Mouse (Mus musculus) embryonic facial prominence, embryonic 15.5 days (tissue): Measurements from ENCODE around the gene Ncor1. TPM values are rescaled to one million over a fixed set of nuclear protein-coding genes. Genes with fewer than 3 reads are reported as not detected.
"Not testable (repeated sequence)": the region's sequence is repeated elsewhere in the genome, so short reads cannot be mapped to it uniquely, and the experiment has no call there.

ENCODE experiments used
- ATAC-seq: fragments of 200-750 bp; cut with Nextera tagmentation; 2 replicates; pipeline ENCODE4 v1.8.0; 2017; ENCODE audit warnings: low read depth, moderate TSS enrichment; ENCODE audit not compliant: insufficient number of reproducible peaks, low FRiP score, low TSS enrichment
- H3K27ac ChIP-seq: fragments of 300-500 bp; sonication (generic); replicated peaks from 2 replicates; pipeline ENCODE4 v1.5.1; 2015; ENCODE audit warnings: mild to moderate bottlenecking, inconsistent platforms
- H3K27me3 ChIP-seq: fragments of 300-500 bp; sonication (generic); 2 replicates; pipeline ENCODE4 v1.6.1; 2015; ENCODE audit warnings: inconsistent platforms
- H3K36me3 ChIP-seq: fragments of 300-500 bp; sonication (generic); 2 replicates; pipeline ENCODE4 v1.6.1; 2015; ENCODE audit warnings: mild to moderate bottlenecking, inconsistent platforms
- H3K4me1 ChIP-seq: fragments of 300-500 bp; sonication (generic); 2 replicates; pipeline ENCODE4 v1.6.1; 2015; ENCODE audit warnings: inconsistent platforms
- H3K4me2 ChIP-seq: fragments of 300-500 bp; sonication (generic); replicated peaks from 2 replicates; pipeline ENCODE4 v1.6.1; 2015; ENCODE audit warnings: mild to moderate bottlenecking, inconsistent platforms
- H3K4me3 ChIP-seq: fragments of 300-500 bp; sonication (generic); replicated peaks from 2 replicates; pipeline ENCODE4 v1.5.1; 2015; ENCODE audit warnings: mild to moderate bottlenecking, inconsistent platforms
- H3K9ac ChIP-seq: fragments of 300-500 bp; sonication (generic); 2 replicates; pipeline ENCODE4 v1.6.1; 2015; ENCODE audit warnings: inconsistent platforms
- H3K9me3 ChIP-seq: fragments of 300-500 bp; sonication (generic); replicated peaks from 2 replicates; pipeline ENCODE4 v1.6.1; 2016; ENCODE audit warnings: inconsistent platforms
- WGBS: fragments of 180-500 bp; shearing (Covaris S2); methylation state at CpG from one replicate; pipeline ENCODE4 v1.1.7; 2015; 5-methylcytosine and 5-hydroxymethylcytosine counted together
- polyA plus RNA-seq: library from polyadenylated mRNA; unstranded; fragments of >200 nt; fragmentation: Nextera tagmentation; extraction: Ambion mirVana; gene quantifications from 2 replicates; pipeline ENCODE4 v1.2.1, GENCODE M21; 2015

The Ncor1 gene
- polyA plus RNA-seq, 1 experiment from 2014 or later = 157 TPM

- ATAC-seq = no peak
- H3K36me3 ChIP-seq = peaks cover 20% of the 10 kb centered on the region
- H3K27ac ChIP-seq = no peak overlapping the region
- 72% methylated on average over 2 of the region's 2 CpGs for WGBS
- H3K9ac ChIP-seq = no peak overlapping the region
- H3K9me3 ChIP-seq = no peaks in the 10 kb centered on the region
- no peaks in the 10 kb centered on the region for H3K4me1 ChIP-seq
- H3K27me3 ChIP-seq = no peaks in the 10 kb centered on the region
- no peak overlapping the region for H3K4me3 ChIP-seq
- no peak overlapping the region for H3K4me2 ChIP-seq
Measured at GRCm38 (mm10) chr11:62424525-62424924, 33.8 kb downstream of the Ncor1 start.

GRCm38 (mm10) chr11:62415026-62415425 is 43.3 kb downstream of the Ncor1 start:
- Histone ChIP-seq H3K4me3 (no peak overlapping the region), H3K36me3 (peaks cover 47% of the 10 kb centered on the region), H3K9me3 (no peaks in the 10 kb centered on the region), H3K27ac (no peak overlapping the region), H3K4me2 (no peak overlapping the region), H3K27me3 (no peaks in the 10 kb centered on the region), H3K9ac (no peak overlapping the region), H3K4me1 (no peaks in the 10 kb centered on the region)
- ATAC-seq = no peak
- WGBS = 83% methylated on average over 4 of the region's 4 CpGs

GRCm38 (mm10) chr11:62409611-62410010 is 48.7 kb downstream of the Ncor1 start:
- Histone ChIP-seq H3K4me3 (no peak overlapping the region), H3K4me2 (no peak overlapping the region), H3K9ac (no peak overlapping the region), H3K9me3 (no peaks in the 10 kb centered on the region), H3K36me3 (peaks cover 30% of the 10 kb centered on the region), H3K27me3 (no peaks in the 10 kb centered on the region), H3K27ac (no peak overlapping the region), H3K4me1 (no peaks in the 10 kb centered on the region)
- ATAC-seq = no peak
- 97% methylated on average over 1 of the region's 1 CpGs for whole genome bisulfite sequencing

- Histone ChIP-seq H3K36me3 (peaks cover 23% of the 10 kb centered on the region), H3K4me3 (no peak overlapping the region), H3K4me2 (no peak overlapping the region), H3K9ac (no peak overlapping the region), H3K27me3 (no peaks in the 10 kb centered on the region), H3K4me1 (no peaks in the 10 kb centered on the region), H3K27ac (no peak overlapping the region), H3K9me3 (no peaks in the 10 kb centered on the region)
- ATAC-seq = no peak
- 94% methylated on average over 2 of the region's 2 CpGs for WGBS
Measured at GRCm38 (mm10) chr11:62408848-62409247, 49.5 kb downstream of the Ncor1 start.

GRCm38 (mm10) chr11:62396405-62396804 is 61.9 kb downstream of the Ncor1 start:
- H3K27me3 ChIP-seq = no peaks in the 10 kb centered on the region
- no peak for ATAC-seq
- H3K36me3 ChIP-seq = peaks cover 42% of the 10 kb centered on the region
- no peaks in the 10 kb centered on the region for H3K4me1 ChIP-seq
- WGBS = 84% methylated on average over 2 of the region's 2 CpGs
- H3K9me3 ChIP-seq = no peaks in the 10 kb centered on the region
- no peak overlapping the region for H3K27ac ChIP-seq
- H3K4me2 ChIP-seq = no peak overlapping the region
- H3K9ac ChIP-seq = no peak overlapping the region
- no peak overlapping the region for H3K4me3 ChIP-seq

GRCm38 (mm10) chr11:62388331-62388679 is 70.0 kb downstream of the Ncor1 start:
- ATAC-seq = no peak
- Histone ChIP-seq H3K27ac (no peak overlapping the region), H3K4me1 (no peaks in the 10 kb centered on the region), H3K4me2 (no peak overlapping the region), H3K36me3 (peaks cover 37% of the 10 kb centered on the region), H3K9ac (no peak overlapping the region), H3K9me3 (no peaks in the 10 kb centered on the region), H3K27me3 (no peaks in the 10 kb centered on the region), H3K4me3 (no peak overlapping the region)
- 97% methylated on average over 3 of the region's 3 CpGs for WGBS

- Histone ChIP-seq H3K27ac (no peak overlapping the region), H3K4me3 (no peak overlapping the region), H3K27me3 (no peaks in the 10 kb centered on the region), H3K36me3 (peaks cover 40% of the 10 kb centered on the region), H3K4me2 (no peak overlapping the region), H3K9ac (no peak overlapping the region), H3K4me1 (no peaks in the 10 kb centered on the region), H3K9me3 (no peaks in the 10 kb centered on the region)
- no peak for ATAC-seq
- 89% methylated on average over 10 of the region's 10 CpGs for WGBS
Measured at GRCm38 (mm10) chr11:62387608-62388330, 70.6 kb downstream of the Ncor1 start.

- peaks cover 41% of the 10 kb centered on the region for H3K36me3 ChIP-seq
- not testable (repeated sequence) for H3K9me3 ChIP-seq, H3K4me2 ChIP-seq, H3K4me1 ChIP-seq, H3K4me3 ChIP-seq, H3K27ac ChIP-seq, H3K27me3 ChIP-seq, ATAC-seq, H3K9ac ChIP-seq
- 82% methylated on average over 6 of the region's 6 CpGs for WGBS
Measured at GRCm38 (mm10) chr11:62377202-62377851, 81.0 kb downstream of the Ncor1 start.

GRCm38 (mm10) chr11:62371776-62372175 is 86.6 kb downstream of the Ncor1 start:
- no peaks in the 10 kb centered on the region for H3K4me1 ChIP-seq
- no peak for ATAC-seq
- 89% methylated on average over 2 of the region's 2 CpGs for WGBS
- no peak overlapping the region for H3K27ac ChIP-seq
- no peak overlapping the region for H3K4me3 ChIP-seq
- peaks cover 45% of the 10 kb centered on the region for H3K36me3 ChIP-seq
- no peaks in the 10 kb centered on the region for H3K27me3 ChIP-seq
- no peaks in the 10 kb centered on the region for H3K9me3 ChIP-seq
- no peak overlapping the region for H3K9ac ChIP-seq
- no peak overlapping the region for H3K4me2 ChIP-seq

- peaks cover 51% of the 10 kb centered on the region for H3K36me3 ChIP-seq
- H3K4me3 ChIP-seq = no peak overlapping the region
- H3K9ac ChIP-seq = no peak overlapping the region
- H3K4me1 ChIP-seq = no peaks in the 10 kb centered on the region
- H3K4me2 ChIP-seq = no peak overlapping the region
- H3K9me3 ChIP-seq = no peaks in the 10 kb centered on the region
- no peaks in the 10 kb centered on the region for H3K27me3 ChIP-seq
- ATAC-seq = no peak
- no peak overlapping the region for H3K27ac ChIP-seq
Measured at GRCm38 (mm10) chr11:62369924-62370323, 88.4 kb downstream of the Ncor1 start.

GRCm38 (mm10) chr11:62366879-62367278 is 91.5 kb downstream of the Ncor1 start:
- H3K9ac ChIP-seq = no peak overlapping the region
- no peak overlapping the region for H3K4me3 ChIP-seq
- 91% methylated on average over 6 of the region's 6 CpGs for WGBS
- no peak overlapping the region for H3K27ac ChIP-seq
- no peaks in the 10 kb centered on the region for H3K9me3 ChIP-seq
- no peaks in the 10 kb centered on the region for H3K4me1 ChIP-seq
- ATAC-seq = no peak
- H3K27me3 ChIP-seq = no peaks in the 10 kb centered on the region
- H3K36me3 ChIP-seq = peaks cover 44% of the 10 kb centered on the region
- H3K4me2 ChIP-seq = no peak overlapping the region

GRCm38 (mm10) chr11:62355216-62355615 is 103.1 kb downstream of the Ncor1 start:
- no peak overlapping the region for H3K9ac ChIP-seq
- no peak overlapping the region for H3K4me3 ChIP-seq
- peaks cover 53% of the 10 kb centered on the region for H3K36me3 ChIP-seq
- ATAC-seq = no peak
- 83% methylated on average over 2 of the region's 2 CpGs for WGBS
- H3K4me2 ChIP-seq = no peak overlapping the region
- H3K4me1 ChIP-seq = no peaks in the 10 kb centered on the region
- no peaks in the 10 kb centered on the region for H3K27me3 ChIP-seq
- H3K27ac ChIP-seq = no peak overlapping the region
- no peaks in the 10 kb centered on the region for H3K9me3 ChIP-seq
